Mouse (Mus musculus) right cerebral cortex, postnatal 25 days (tissue): ENCODE measurements at regions not wholly inside any gene's neighbourhood (a gene's known extent, or its start where the extent isn't known, plus 50 kb on each side); places are given as distances from the start of the nearest gene placed in this dataset.
A peak's percentile ranks its signal among the peaks of the same experiment; 100 is the strongest.

Source experiments
- DNase-seq: peaks from one replicate; pipeline ENCODE4 v3.0.0; 2022

GRCm38 (mm10) chr16:95929700-95930435, 60.9 kb downstream of the Psmg1 start:
- no peak for DNase-seq

GRCm38 (mm10) chr16:95928290-95929260, 62.2 kb downstream of the Psmg1 start:
- no peak for DNase-seq

- DNase-seq = no peak
These were observed 64.2 kb downstream of the Psmg1 start for GRCm38 (mm10) chr16:95926558-95926957.

- no peak for DNase-seq
These were observed 66.0 kb downstream of the Psmg1 start for GRCm38 (mm10) chr16:95924716-95925115.

GRCm38 (mm10) chr16:95923991-95924390, 66.8 kb downstream of the Psmg1 start:
- no peak for DNase-seq

GRCm38 (mm10) chr16:95922369-95922934, 68.3 kb downstream of the Psmg1 start:
- no peak for DNase-seq

- no peak for DNase-seq
These were observed 69.6 kb downstream of the Psmg1 start for GRCm38 (mm10) chr16:95921169-95921568.

GRCm38 (mm10) chr16:95918651-95919425, 71.9 kb downstream of the Psmg1 start:
- peak; percentile 48 for DNase-seq

GRCm38 (mm10) chr16:95917635-95918407, 72.9 kb downstream of the Psmg1 start:
- no peak for DNase-seq

GRCm38 (mm10) chr16:95913879-95914278, 76.9 kb downstream of the Psmg1 start:
- DNase-seq = peak; percentile 29

- no peak for DNase-seq
These were observed 86.1 kb downstream of the Psmg1 start for GRCm38 (mm10) chr16:95904531-95905165.

GRCm38 (mm10) chr16:95903383-95903913, 87.3 kb downstream of the Psmg1 start:
- DNase-seq = no peak

- no peak for DNase-seq
These were observed 88.6 kb downstream of the Psmg1 start for GRCm38 (mm10) chr16:95902177-95902576.

- DNase-seq = no peak
These were observed 89.4 kb downstream of the Psmg1 start for GRCm38 (mm10) chr16:95901388-95901787.

- DNase-seq = no peak
These were observed 90.6 kb downstream of the Psmg1 start for GRCm38 (mm10) chr16:95900181-95900580.

- no peak for DNase-seq
These were observed 91.1 kb downstream of the Psmg1 start for GRCm38 (mm10) chr16:95899672-95900071.

GRCm38 (mm10) chr16:95897843-95898242, 92.9 kb downstream of the Psmg1 start:
- no peak for DNase-seq

GRCm38 (mm10) chr16:95896126-95896525, 94.6 kb downstream of the Psmg1 start:
- DNase-seq = no peak

- no peak for DNase-seq
These were observed 97.0 kb downstream of the Psmg1 start for GRCm38 (mm10) chr16:95893534-95894290.

GRCm38 (mm10) chr16:95892356-95892755, 98.4 kb downstream of the Psmg1 start:
- DNase-seq = no peak
